Mouse (Mus musculus) liver, embryonic 14.5 days (tissue): ENCODE data around the gene Ror2. TPM values are rescaled to one million over a fixed set of nuclear protein-coding genes. Genes with fewer than 3 reads are reported as not detected.

Experiments
- ATAC-seq: fragments of 200-750 bp; cut with Nextera tagmentation; 2 replicates; pipeline ENCODE4 v1.8.0; 2017; ENCODE audit warnings: moderate number of reproducible peaks, mild to moderate bottlenecking, moderate library complexity; ENCODE audit not compliant: insufficient read depth
- DNase-seq, 3 experiments: peaks; one replicate each; pipeline ENCODE4 v3.0.0-alpha.2; 2012 to 2013; ENCODE audit warnings: low read depth in 3 of 3, low spot score in 3 of 3
- H3K27ac ChIP-seq: fragments of 300-500 bp; sonication (generic); 2 replicates; pipeline ENCODE4 v1.5.1; 2014; ENCODE audit warnings: moderate library complexity, mild to moderate bottlenecking, control low read depth, inconsistent platforms
- H3K27me3 ChIP-seq: fragments of 300-500 bp; sonication (generic); 2 replicates; pipeline ENCODE4 v1.6.1; 2014; ENCODE audit warnings: mild to moderate bottlenecking, low read length, moderate library complexity; ENCODE audit not compliant: control insufficient read depth, insufficient read depth
- H3K36me3 ChIP-seq: fragments of 300-500 bp; sonication (generic); replicated peaks from 2 replicates; pipeline ENCODE4 v1.6.1; 2014; ENCODE audit warnings: low read depth; ENCODE audit not compliant: control insufficient read depth, insufficient read depth
- H3K4me1 ChIP-seq, 2 experiments: fragments of 200-500 bp in 1 of 2; fragments of 300-500 bp in 1 of 2; sonication (generic) in 1 of 2; replicated peaks; 2 replicates each; pipeline ENCODE4 v1.6.1; 2012 to 2014; ENCODE audit warnings: antibody characterized with exemption in 1 of 2, inconsistent platforms in 1 of 2, low read length in 1 of 2; ENCODE audit not compliant: control insufficient read depth in 2 of 2, insufficient read depth in 2 of 2
- H3K4me2 ChIP-seq: fragments of 300-500 bp; sonication (generic); 2 replicates; pipeline ENCODE4 v1.6.1; 2014; ENCODE audit warnings: low read depth, mild to moderate bottlenecking, control low read depth, moderate library complexity
- H3K4me3 ChIP-seq, 2 experiments: fragments of 200-500 bp in 1 of 2; fragments of 300-500 bp in 1 of 2; sonication (generic) in 1 of 2; 2 replicates each; pipeline ENCODE4 v1.5.1; 2012 to 2014; ENCODE audit warnings: low read depth in 2 of 2, low read length in 2 of 2, mild to moderate bottlenecking in 2 of 2, control low read depth in 1 of 2, inconsistent platforms in 1 of 2, moderate library complexity in 1 of 2; ENCODE audit not compliant: insufficient read depth in 1 of 2
- H3K9ac ChIP-seq: fragments of 300-500 bp; sonication (generic); replicated peaks from 2 replicates; pipeline ENCODE4 v1.6.1; 2014; ENCODE audit warnings: mild to moderate bottlenecking, control low read depth, moderate library complexity
- H3K9me3 ChIP-seq: fragments of 300-500 bp; sonication (generic); 2 replicates; pipeline ENCODE4 v1.6.1; 2016; ENCODE audit warnings: low read length, mixed read lengths; ENCODE audit not compliant: control insufficient read depth
- CTCF ChIP-seq: IDR thresholded peaks from 2 replicates; pipeline ENCODE4 v1.5.1; 2016; ENCODE audit warnings: antibody characterized with exemption, low read depth, control low read depth
- EP300 ChIP-seq: IDR thresholded peaks from 2 replicates; pipeline ENCODE4 v1.6.1; 2016; ENCODE audit warnings: antibody characterized with exemption, low read depth
- WGBS: fragments of 180-500 bp; shearing (Covaris S2); extraction: QIAGEN DNeasy Blood & Tissue Kit; methylation state at CpG from one replicate; pipeline ENCODE4 v1.1.7; 2014; ENCODE audit not compliant: insufficient replicate concordance; 5-methylcytosine and 5-hydroxymethylcytosine counted together
- polyA plus RNA-seq, 2 experiments: library from polyadenylated mRNA; depleted of rRNA in 1 of 2; stranded (reverse) in 1 of 2; unstranded in 1 of 2; fragments of >200 nt; fragmentation: Nextera tagmentation in 1 of 2; extraction: Ambion mirVana in 1 of 2; gene quantifications; 2 replicates each; pipeline versions ENCODE4 v1.2.1 to v1.2.3; 2012 to 2014

The Ror2 gene
- polyA plus RNA-seq, 2 experiments, result 0.03 to 0.19 TPM

DNA sequence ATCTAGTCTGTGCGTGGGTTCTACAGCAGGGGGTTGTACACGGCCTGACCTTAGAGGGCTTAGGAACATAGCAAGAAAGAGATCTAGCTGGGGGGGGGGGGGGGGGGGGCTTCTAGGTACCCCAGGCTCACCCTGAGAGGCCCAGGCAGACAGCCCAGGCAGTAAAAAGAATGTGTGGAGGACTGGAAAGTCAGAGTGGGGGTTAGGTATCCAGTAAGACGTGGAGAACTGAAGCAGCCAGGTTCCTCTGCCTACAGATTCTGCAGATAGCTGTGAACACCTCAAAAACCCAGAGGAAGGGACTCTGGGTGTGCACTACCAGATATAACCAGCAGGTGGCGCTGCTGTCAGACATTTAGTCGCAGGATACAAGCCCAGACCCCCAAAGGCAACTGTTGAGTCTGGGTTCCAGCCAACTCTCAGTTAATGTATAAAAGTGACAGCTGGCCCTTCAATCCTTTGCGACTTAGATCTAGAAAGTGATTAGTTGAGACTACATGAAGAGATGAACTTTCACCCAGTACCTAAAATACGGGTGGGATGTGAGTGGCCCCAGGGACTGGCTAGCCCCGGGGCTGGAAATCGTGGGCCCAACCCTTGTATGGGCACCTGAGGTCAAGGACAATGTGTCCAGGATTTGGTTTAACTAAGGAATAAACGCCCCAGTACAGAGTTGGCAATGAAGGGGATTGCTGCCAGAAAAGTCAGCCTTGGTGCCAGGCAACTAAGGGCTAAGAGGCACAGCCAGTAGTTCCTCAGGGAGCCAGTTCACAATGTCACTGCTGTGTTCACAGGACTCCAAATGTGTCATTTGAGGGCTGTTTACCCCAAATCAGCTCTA, 166.1 kb downstream of the Ror2 start:
- ATAC-seq, result no peak
- Histone ChIP-seq H3K4me1 (no peaks in the 10 kb centered on the region), H3K4me2 (no peak overlapping the region), H3K27ac (no peak overlapping the region), H3K9me3 (no peaks in the 10 kb centered on the region), H3K27me3 (no peaks in the 10 kb centered on the region), H3K9ac (no peak overlapping the region), H3K36me3 (no peaks in the 10 kb centered on the region), H3K4me3 (no peak overlapping the region)
- 27% methylated on average over 10 of the region's 10 CpGs for WGBS
- TF ChIP-seq EP300 (no peak), CTCF (peak; percentile 91)
- peak; percentile 25 to 38 (median 28) for DNase-seq

DNA sequence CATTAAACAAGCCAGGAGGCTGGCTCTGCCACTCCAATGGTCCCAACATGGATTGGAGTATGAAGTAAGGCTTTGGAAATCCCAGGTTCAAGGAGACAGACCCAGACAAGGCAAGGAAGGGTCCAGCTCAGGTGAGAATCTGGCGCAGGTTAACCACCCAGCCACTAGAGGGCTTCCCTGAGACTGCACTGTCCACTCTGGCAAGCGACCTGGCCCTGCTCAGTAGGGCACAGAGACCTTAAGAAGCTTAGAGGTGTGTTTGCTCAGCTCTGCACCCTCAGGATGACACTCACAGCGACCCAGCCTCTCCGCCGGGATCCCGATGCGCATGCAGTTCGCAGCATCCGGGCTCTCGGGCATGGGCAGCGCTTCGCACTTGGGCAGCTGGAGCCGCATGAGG, 167.5 kb downstream of the Ror2 start:
- no peak for TF ChIP-seq EP300
- TF ChIP-seq CTCF, result peak; percentile 63
- H3K4me2 ChIP-seq, result no peak overlapping the region
- H3K27me3 ChIP-seq, result no peaks in the 10 kb centered on the region
- H3K27ac ChIP-seq, result no peak overlapping the region
- H3K9ac ChIP-seq, result no peak overlapping the region
- H3K36me3 ChIP-seq, result no peaks in the 10 kb centered on the region
- no peaks in the 10 kb centered on the region for H3K4me1 ChIP-seq
- 71% methylated on average over 13 of the region's 13 CpGs for WGBS
- H3K9me3 ChIP-seq, result no peaks in the 10 kb centered on the region
- ATAC-seq (no peak), DNase-seq (no peak)
- no peak overlapping the region for H3K4me3 ChIP-seq

GRCm38 (mm10) chr13:53117921-53118320, 168.0 kb downstream of the Ror2 start:
- no peaks in the 10 kb centered on the region for H3K36me3 ChIP-seq
- no peak overlapping the region for H3K9ac ChIP-seq
- H3K9me3 ChIP-seq, result no peaks in the 10 kb centered on the region
- ATAC-seq (no peak), DNase-seq (no peak)
- H3K27me3 ChIP-seq, result no peaks in the 10 kb centered on the region
- no peak overlapping the region for H3K4me3 ChIP-seq
- no peak for TF ChIP-seq EP300
- no peak for TF ChIP-seq CTCF
- no peak overlapping the region for H3K27ac ChIP-seq
- no peak overlapping the region for H3K4me2 ChIP-seq
- H3K4me1 ChIP-seq, result no peaks in the 10 kb centered on the region
- WGBS, result 67% methylated on average over 7 of the region's 7 CpGs

- Histone ChIP-seq H3K4me2 (no peak overlapping the region), H3K36me3 (no peaks in the 10 kb centered on the region), H3K27me3 (no peaks in the 10 kb centered on the region), H3K9ac (no peak overlapping the region), H3K9me3 (no peaks in the 10 kb centered on the region), H3K4me3 (no peak overlapping the region), H3K4me1 (no peaks in the 10 kb centered on the region), H3K27ac (no peak overlapping the region)
- DNase-seq (no peak), ATAC-seq (no peak)
- no peak for TF ChIP-seq EP300
- no peak for TF ChIP-seq CTCF
- WGBS, result 81% methylated on average over 16 of the region's 16 CpGs
Observed at GRCm38 (mm10) chr13:53110249-53110578, 175.7 kb downstream of the Ror2 start.

DNA sequence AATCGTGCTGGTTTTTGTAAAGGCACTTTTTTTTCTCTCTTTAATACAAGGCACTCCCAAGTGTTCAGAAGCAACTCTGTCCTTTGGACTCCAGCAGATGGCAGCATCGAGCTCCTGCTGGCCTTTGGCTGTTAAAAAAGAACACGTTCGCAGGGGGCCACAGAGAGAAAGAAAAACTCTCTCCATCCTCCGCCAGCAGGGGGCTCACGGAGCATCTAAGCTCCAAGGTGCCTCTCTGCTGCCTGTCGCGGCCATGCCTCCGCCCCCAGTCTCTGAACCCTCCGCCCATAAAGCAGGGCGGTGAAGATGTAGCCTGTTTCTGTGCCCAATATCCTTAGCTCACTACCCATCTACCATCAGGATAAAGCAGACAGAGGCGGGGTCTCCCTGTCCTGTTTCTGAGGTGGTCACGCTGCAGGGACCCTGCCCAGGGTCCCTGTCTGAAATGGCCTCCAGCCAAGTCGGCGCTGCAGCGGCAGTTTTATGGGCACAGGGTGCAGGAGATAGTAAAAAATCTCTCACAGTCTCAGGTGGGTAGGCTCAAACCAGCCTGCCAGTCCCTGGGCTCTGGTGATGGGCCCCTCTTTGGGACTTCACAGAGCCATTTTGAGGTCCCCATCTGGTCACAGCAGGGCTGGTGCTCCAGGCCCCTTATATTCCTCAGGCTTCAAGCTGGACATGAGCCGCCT, 176.2 kb downstream of the Ror2 start:
- H3K27me3 ChIP-seq, result no peaks in the 10 kb centered on the region
- H3K9ac ChIP-seq, result no peak overlapping the region
- no peak overlapping the region for H3K27ac ChIP-seq
- TF ChIP-seq CTCF (peak; percentile 86), EP300 (no peak)
- no peak overlapping the region for H3K4me3 ChIP-seq
- ATAC-seq (no peak), DNase-seq (peak; percentile 61 to 69 (median 62))
- H3K9me3 ChIP-seq, result no peaks in the 10 kb centered on the region
- no peaks in the 10 kb centered on the region for H3K4me1 ChIP-seq
- WGBS, result 23% methylated on average over 17 of the region's 17 CpGs
- H3K4me2 ChIP-seq, result no peak overlapping the region
- no peaks in the 10 kb centered on the region for H3K36me3 ChIP-seq
